Mouse (Mus musculus) mesoderm, embryonic 11.5 days (tissue): ENCODE measurements around the gene D430041D05Rik.

Source experiments
- DNase-seq: peaks from one replicate; pipeline ENCODE4 v3.0.0-alpha.2; 2012; ENCODE audit warnings: low read depth, low spot score

Gene D430041D05Rik

GRCm38 (mm10) chr2:104408351-104408750 is 2.5 kb downstream of the D430041D05Rik start:
- no peak for DNase-seq

- no peak for DNase-seq
Measured at GRCm38 (mm10) chr2:104407913-104408312, 2.9 kb downstream of the D430041D05Rik start.

- DNase-seq, result no peak
Measured at GRCm38 (mm10) chr2:104404036-104404435, 6.8 kb downstream of the D430041D05Rik start.

GRCm38 (mm10) chr2:104398651-104399290 is 12.0 kb downstream of the D430041D05Rik start:
- DNase-seq, result no peak

DNA sequence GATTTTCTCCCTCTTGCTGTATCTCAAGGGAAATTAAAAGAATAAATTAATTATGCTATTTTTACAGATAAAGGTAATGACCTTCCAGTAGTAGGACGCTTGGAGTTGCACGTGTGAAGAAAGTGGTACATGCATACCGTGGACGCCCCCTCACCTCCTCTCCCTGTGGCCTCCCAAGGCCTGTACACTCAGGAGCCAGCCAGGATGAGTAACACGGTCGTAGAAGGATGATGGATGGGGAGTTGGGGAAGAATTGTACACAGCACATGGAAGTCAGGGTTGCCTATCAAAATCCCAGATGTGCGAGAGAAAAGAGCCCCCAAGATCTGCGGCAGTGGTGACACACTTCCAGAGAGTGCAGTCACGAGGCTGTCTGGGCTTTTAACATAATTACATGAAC is 14.9 kb downstream of the D430041D05Rik start:
- DNase-seq, result no peak

DNA sequence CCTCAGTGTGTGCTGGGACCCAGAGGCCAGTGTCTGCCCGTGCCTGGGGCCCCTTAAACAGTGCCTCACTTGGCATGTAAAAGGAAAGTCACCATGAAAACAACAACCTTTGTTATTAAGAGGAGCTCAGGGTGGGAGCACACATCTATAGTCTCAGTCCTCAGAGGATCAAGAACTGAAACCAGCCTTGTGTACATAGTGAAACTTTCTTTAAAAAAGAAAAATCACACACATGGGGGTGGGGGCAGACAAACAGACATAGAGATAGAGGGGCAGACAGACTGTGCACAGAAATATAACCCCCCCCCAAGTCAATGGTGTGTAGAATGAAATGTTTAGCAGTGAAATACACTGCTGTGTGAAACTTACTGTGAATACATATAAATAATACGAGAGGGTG is 16.0 kb downstream of the D430041D05Rik start:
- DNase-seq, result no peak

DNA sequence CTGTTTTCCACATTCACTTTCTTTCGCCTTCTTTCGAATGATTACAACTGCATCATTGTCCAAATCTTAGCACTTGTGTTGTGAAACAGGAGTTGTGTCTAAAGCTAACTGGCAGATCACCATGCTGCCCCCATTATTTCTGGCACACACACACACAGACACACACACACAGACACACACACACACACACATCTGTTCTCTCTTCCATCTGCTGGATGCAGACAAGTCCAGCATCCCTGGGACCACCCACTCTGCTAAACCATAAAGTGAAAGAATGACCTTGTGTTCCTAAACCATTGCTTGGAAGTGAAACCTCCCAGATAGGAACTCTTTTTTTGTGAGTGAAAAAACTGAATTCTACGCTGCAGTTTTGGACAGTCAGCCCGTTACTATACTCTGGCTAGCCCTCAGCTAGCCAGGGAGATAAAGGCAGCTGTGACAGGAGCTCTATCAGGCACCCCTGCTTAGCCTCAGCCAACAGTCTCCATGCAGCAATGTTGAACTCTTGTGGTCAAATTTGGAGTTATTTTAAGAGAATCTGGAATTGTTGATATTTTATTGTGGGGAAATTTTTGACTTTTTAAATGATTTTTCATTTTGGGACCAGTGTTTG is 18.0 kb downstream of the D430041D05Rik start:
- DNase-seq, result no peak

DNA sequence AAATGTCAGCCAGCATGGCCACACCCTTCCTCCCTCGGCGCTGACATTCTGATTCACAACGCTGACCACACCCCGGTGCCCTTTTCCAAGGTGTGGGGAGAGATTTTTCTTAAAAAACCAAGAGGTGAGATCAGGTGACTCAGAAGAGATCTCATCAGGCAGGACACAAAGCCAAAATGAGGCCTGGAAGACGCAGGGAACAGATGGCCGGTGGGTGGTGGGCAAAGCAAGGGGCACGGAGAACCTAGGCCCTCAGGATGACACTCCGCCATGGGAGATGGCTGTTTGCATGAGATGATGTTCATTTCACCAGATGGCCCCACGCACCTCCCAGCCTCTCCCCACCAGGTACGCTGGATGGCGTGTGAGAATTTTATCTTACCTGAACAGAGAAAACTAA is 21.6 kb downstream of the D430041D05Rik start:
- DNase-seq, result no peak

GRCm38 (mm10) chr2:104385941-104386340 is 24.9 kb downstream of the D430041D05Rik start:
- no peak for DNase-seq

- no peak for DNase-seq
Measured at GRCm38 (mm10) chr2:104383589-104383988, 27.2 kb downstream of the D430041D05Rik start.

DNA sequence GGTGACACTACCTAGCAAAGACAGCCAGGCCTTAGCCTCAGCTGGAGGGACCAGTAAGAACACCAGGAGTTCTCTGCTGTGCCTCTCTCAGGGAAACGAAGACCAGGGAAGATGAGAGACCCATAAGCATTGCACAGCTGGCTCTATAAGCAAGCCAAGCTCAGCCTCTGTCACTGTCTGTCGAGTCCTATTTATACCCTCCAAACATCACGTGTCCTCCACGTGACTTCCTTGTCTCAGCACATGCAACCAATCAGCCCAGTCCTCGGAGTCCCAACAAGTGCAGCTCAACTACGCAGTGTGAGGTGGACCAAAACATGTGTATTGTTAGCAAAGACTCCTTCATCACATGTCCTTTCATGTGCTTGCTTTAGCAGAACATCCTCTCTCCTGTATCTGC is 28.0 kb downstream of the D430041D05Rik start:
- no peak for DNase-seq

- DNase-seq, result no peak
Measured at GRCm38 (mm10) chr2:104379304-104379703, 31.5 kb downstream of the D430041D05Rik start.

DNA sequence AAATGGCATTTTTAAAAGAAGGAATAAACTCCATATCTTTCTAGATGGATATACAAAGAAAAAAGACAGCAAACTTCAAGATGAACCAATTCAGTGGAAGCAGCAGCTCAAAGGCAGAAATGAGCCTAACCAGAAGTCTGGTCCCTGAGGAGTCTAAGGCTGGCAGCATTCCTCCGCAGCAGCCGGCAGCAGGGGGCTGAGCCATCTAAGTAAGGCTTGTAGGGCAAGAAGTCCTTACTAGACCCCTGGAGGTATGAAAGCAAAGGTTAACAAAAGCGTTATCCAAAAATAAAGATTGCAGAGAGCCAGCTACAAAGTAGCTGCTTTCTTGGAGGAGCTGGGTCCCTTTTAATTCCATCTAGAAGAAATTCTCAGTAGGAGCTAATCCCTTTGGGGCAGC is 32.0 kb downstream of the D430041D05Rik start:
- DNase-seq, result no peak

DNA sequence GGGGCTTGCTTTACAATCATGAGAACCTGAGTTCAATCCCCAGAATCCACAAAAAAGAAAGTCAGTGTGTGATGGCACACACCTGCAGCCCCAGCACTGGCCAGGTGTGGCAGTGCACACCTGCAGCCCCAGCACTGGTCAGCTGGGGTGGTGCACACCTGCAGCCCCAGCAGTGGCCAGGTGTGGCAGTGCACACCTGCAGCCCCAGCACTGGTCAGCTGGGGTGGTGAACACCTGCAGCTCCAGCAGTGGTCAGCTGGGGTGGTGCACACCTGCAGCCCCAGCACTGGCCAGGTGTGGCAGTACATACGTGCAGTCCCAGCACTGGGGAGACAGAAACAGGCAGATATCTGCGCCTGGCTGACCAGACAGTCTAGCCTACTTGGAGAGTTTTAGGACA is 32.8 kb downstream of the D430041D05Rik start:
- DNase-seq, result no peak

DNA sequence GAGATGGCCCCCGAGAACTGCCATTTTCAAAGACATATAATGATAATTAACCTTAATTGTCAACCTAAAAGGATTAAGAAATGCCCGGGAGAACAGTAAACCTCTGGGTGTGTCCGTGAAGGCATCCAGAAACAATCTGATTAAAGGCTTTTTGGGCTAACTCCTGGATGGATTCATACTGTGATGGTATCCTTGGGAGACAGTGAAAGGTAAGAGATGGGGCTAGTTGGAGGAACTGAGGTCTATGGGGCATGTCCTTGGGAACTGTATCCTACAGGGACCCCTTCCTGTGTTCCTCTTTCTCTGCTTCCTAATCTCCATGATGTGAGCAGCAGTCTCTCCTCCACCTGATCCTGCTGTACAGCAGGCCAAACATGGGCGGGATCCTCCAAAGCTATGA is 38.7 kb downstream of the D430041D05Rik start:
- DNase-seq, result no peak

DNA sequence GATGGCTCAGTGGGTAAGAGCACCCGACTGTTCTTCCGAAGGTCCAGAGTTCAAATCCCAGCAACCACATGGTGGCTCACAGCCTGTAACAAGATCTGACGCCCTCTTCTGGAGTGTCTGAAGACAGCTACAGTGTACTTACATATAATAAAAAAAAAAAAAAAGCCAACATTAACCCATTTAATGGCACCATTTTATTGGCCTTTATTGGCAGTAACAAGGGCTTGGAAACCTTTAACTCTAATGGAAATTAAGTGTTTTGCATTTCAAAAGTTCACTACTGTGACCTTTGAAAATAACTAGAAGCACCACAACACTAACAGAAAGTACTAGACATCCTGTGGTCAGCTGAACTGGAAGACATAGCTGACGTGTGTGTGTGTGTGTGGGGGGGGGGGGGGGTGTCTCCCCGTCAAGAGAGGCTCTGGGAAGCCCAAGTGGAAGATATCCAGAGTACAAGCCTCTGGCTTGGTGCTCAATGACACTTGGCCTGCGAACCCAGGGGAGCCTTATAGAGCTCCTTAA is 39.1 kb downstream of the D430041D05Rik start:
- DNase-seq, result no peak

DNA sequence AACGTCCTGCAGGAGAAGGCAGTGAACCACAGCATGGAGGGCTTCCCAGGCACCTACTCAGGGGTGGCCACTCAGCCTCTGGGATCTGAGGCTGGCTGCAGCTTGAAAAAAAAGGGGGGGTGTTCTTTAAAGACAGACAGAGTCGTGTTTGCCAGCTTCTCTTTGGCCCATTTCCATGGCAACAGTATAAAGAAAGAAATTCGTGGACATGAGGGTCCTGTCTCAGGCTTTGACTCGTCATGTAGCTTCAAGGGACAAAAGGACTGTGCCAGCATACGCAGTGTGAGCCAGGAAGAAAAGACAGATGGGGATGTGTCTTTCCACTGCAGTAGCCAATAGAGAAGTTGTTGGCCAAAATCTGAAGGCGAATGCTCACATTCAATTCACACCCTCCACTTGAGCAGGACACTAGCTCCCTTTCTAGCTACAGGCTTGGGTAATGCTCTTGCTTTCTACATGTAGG is 42.9 kb downstream of the D430041D05Rik start:
- DNase-seq, result peak; percentile 65

GRCm38 (mm10) chr2:104367291-104367690 is 43.5 kb downstream of the D430041D05Rik start:
- DNase-seq, result peak; percentile 31

GRCm38 (mm10) chr2:104359305-104359704 is 51.5 kb downstream of the D430041D05Rik start:
- no peak for DNase-seq

DNA sequence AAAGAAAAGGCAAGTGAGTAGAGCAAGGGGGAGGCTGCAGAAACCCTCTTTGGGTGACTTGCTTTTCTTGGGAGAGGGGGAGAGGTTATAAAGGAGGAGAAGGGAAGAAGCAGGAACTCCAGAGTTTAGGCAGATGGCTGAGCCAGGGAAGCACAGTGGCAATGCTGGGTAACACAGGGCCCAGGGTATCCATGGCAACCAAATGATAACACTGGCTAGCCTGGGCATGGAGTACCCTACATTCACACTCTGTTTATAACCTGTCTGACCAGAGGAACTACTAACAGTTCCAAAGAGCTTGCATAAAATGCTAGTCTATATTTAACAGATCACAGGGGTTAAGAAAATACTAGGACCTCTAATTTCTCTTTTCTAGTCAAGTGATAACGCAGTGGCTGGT is 51.9 kb downstream of the D430041D05Rik start:
- no peak for DNase-seq

DNA sequence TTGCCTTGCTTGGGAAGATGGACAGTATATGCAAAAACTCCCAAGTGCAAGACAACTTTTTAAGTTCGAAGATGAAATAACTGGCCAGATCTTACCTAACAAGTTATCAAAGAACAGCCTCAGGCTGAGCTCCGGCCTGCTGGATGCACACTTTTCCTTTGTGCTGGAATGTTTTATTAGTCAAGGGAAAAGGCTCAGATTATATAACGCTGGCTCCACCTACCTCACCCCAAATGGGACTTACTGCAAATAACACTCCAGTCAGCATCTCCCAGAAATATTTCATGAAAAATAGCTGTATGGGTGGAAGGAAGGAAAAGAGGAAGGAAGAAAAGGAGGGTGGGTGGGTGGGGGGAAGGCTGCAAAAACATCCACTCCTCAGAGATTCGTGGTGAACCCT is 54.3 kb downstream of the D430041D05Rik start:
- DNase-seq, result no peak

DNA sequence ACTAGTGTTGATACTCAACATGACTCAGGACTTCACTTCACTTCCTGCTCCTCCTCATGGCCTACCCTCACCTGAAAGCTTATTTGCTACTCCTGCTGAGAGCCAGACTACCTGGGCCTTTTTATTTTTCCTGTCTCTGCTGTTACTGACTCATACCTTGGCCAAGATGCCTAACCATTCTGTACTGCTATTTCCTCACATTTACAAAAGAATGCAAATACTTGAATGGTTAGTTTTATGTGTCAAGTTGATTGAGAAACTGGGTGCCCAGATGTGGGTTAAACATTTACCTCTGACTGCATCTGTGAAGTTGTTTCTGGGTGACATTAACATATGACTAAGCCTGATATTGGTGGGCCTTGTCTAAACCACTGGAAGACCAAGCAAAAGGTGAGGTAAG is 56.7 kb downstream of the D430041D05Rik start:
- DNase-seq, result no peak

DNA sequence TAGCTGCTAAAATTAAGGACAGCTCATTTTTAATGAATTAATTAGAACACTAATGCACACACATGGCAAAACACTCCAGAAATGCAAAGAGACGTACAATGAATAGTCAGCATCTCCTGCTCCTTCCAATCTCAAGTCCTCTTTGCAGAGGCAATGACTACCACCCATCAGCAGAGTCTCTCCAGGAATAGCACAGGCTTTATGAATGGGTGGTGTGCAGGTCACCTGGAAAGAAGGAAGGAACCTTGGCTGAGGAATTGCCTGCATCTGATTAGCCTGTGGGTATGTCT is 58.7 kb downstream of the D430041D05Rik start:
- DNase-seq, result no peak
